Mouse (Mus musculus) stomach, embryonic 15.5 days (tissue): Measurements from ENCODE around the gene Adam20. TPM values are rescaled to one million over a fixed set of nuclear protein-coding genes. Genes with fewer than 3 reads are reported as not detected.
"Not testable (repeated sequence)": the region's sequence is repeated elsewhere in the genome, so short reads cannot be mapped to it uniquely, and the experiment has no call there.

Source experiments
- ATAC-seq: fragments of 200-750 bp; cut with Nextera tagmentation; 2 replicates; pipeline ENCODE4 v1.8.0; 2017; ENCODE audit warnings: low read depth, moderate number of reproducible peaks, moderate TSS enrichment; ENCODE audit not compliant: insufficient read depth, low FRiP score
- H3K27ac ChIP-seq: fragments of 300-500 bp; sonication (generic); 2 replicates; pipeline ENCODE4 v1.5.1; 2015; ENCODE audit warnings: mild to moderate bottlenecking, inconsistent platforms
- H3K27me3 ChIP-seq: fragments of 300-500 bp; sonication (generic); replicated peaks from 2 replicates; pipeline ENCODE4 v1.6.1; 2015; ENCODE audit warnings: inconsistent platforms
- H3K36me3 ChIP-seq: fragments of 300-500 bp; sonication (generic); 2 replicates; pipeline ENCODE4 v1.6.1; 2015; ENCODE audit warnings: inconsistent platforms
- H3K4me1 ChIP-seq: fragments of 300-500 bp; sonication (generic); 2 replicates; pipeline ENCODE4 v1.6.1; 2015; ENCODE audit warnings: inconsistent platforms
- H3K4me2 ChIP-seq: fragments of 300-500 bp; sonication (generic); 2 replicates; pipeline ENCODE4 v1.6.1; 2015; ENCODE audit warnings: mild to moderate bottlenecking, inconsistent platforms
- H3K4me3 ChIP-seq: fragments of 300-500 bp; sonication (generic); replicated peaks from 2 replicates; pipeline ENCODE4 v1.5.1; 2015; ENCODE audit warnings: inconsistent platforms
- H3K9ac ChIP-seq: fragments of 300-500 bp; sonication (generic); 2 replicates; pipeline ENCODE4 v1.6.1; 2015; ENCODE audit warnings: inconsistent platforms
- H3K9me3 ChIP-seq: fragments of 300-500 bp; sonication (generic); 2 replicates; pipeline ENCODE4 v1.6.1; 2016; ENCODE audit warnings: inconsistent platforms
- WGBS: fragments of 180-500 bp; shearing (Covaris S2); methylation state at CpG from one replicate; pipeline ENCODE4 v1.1.7; 2015; 5-methylcytosine and 5-hydroxymethylcytosine counted together
- polyA plus RNA-seq: library from polyadenylated mRNA; unstranded; fragments of >200 nt; fragmentation: Nextera tagmentation; extraction: Ambion mirVana; gene quantifications from 2 replicates; pipeline ENCODE4 v1.2.1, GENCODE M21; 2015

Gene Adam20
- not detected in 2 replicates for polyA plus RNA-seq

DNA sequence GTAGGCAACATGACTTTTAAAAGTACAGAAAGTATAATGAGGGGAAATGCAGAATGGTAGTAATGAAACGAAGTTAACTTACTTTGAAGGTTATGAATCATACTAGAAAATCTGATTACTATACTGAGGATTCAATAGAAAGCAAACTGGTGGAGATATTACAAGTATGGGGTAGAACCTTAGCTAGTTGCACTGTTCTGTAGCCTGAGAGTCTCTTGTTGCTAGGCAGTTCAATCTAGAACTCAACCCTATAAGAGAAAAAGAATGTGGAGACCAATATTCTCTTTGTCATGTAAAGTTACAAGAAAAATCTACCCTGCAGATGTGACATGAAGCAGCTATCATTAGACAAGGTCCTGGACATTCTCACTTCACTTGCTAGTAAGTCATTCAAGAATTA lies at the start of gene Adam20:
Adam20 (plus strand) TSS at position 301 of the 400 bp plus-strand sequence.
- H3K9me3 ChIP-seq, H3K27me3 ChIP-seq, ATAC-seq, H3K36me3 ChIP-seq, H3K4me2 ChIP-seq, H3K4me3 ChIP-seq, H3K4me1 ChIP-seq, H3K27ac ChIP-seq, H3K9ac ChIP-seq: not testable (repeated sequence)
- WGBS: 70% methylated on average over 1 of the region's 1 CpGs

GRCm38 (mm10) chr8:40751908-40752307 lies 41.2 kb upstream of the Adam20 start, which contains the start of gene Adam25:
TSS of gene Adam25 (plus strand) at chr8:40752208.
- H3K36me3 ChIP-seq, ATAC-seq, H3K4me1 ChIP-seq, H3K9ac ChIP-seq, H3K4me2 ChIP-seq, H3K9me3 ChIP-seq, H3K27me3 ChIP-seq, H3K27ac ChIP-seq, H3K4me3 ChIP-seq: not testable (repeated sequence)
- 59% methylated on average over 1 of the region's 1 CpGs for WGBS

DNA sequence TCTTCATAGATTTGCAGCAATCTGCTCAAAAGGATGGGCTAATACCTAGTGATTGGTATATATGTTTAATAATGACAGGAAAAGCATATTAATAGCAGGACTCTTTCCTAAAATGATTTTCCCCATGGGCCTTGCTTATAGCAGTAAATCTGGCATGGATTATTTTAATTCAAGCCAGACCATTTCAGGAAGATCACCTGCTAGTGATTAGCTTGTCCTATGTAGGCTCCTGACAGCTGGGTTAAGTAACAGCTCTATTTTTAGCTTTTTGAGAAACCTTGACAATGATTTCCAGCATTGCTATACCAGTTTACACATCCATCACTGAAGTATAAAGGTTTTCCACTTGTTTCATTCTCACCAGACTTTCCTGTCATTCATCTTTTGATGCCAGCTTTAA lies 9.8 kb upstream of the Adam20 start:
- Histone ChIP-seq H3K9me3 (no peaks in the 10 kb centered on the region), H3K9ac (no peak overlapping the region), H3K27ac (no peak overlapping the region), H3K4me1 (no peaks in the 10 kb centered on the region), H3K27me3 (no peaks in the 10 kb centered on the region), H3K36me3 (no peaks in the 10 kb centered on the region), H3K4me2 (no peak overlapping the region), H3K4me3 (no peak overlapping the region)
- no peak for ATAC-seq

DNA sequence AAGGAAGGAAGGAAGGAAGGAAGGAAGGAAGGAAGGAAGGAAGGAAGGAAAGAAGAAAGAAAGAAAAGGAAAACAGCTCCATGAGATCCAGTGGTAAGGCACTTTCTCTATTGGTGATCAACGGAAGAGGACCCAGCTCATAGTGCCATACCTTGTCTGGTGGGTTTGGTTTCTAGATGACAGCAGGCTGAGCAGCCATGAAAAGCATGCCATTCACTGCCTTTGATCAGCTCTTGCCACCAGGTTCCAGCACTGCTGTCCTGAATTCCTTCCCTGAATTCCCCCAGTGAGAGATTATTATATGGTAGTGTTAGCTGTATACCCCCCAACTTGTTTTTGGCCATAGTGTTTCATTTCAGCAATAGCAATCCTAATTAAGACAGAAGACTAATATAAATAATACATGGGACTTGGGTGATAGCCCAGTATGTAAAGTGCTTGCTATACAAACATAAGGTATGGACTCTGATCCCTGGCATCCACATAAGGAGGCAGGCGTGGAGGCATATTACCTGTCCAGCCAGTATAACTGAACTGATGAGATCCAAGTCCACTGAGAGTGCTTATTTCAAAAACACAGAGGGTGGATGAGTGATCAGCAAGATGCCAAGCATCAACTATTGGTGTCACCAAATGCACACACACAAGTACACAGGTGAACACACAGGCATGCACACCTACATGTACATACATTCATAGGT lies 10.5 kb downstream of the Adam20 start:
- no peak overlapping the region for H3K9ac ChIP-seq
- ATAC-seq: peak; percentile 73; the same call in 1 of the 2 replicates

More for the DNA sequence above, 10.5 kb downstream of the Adam20 start:
- no peak overlapping the region for H3K4me2 ChIP-seq
- WGBS: 68% methylated on average over 2 of the region's 2 CpGs
- no peaks in the 10 kb centered on the region for H3K27me3 ChIP-seq
- H3K27ac ChIP-seq: no peak overlapping the region
- H3K9me3 ChIP-seq: no peaks in the 10 kb centered on the region
- H3K4me1 ChIP-seq: no peaks in the 10 kb centered on the region
- H3K36me3 ChIP-seq: no peaks in the 10 kb centered on the region
- no peak overlapping the region for H3K4me3 ChIP-seq

Other genes starting within 250 kb of the Adam20 start
- not detected in 2 replicates for gene Adam24, start 118.2 kb upstream of the Adam20 start, polyA plus RNA-seq
- gene Adam25, start 41.1 kb upstream of the Adam20 start, polyA plus RNA-seq: not detected in 2 replicates
- gene Adam39, start 29.7 kb downstream of the Adam20 start, polyA plus RNA-seq: not detected in 2 replicates